Mouse (Mus musculus) liver, embryonic 14.5 days (tissue): Measurements from ENCODE around the gene Plxdc2.

Experiments used
- CTCF ChIP-seq: IDR thresholded peaks from 2 replicates; pipeline ENCODE4 v1.5.1; 2016; ENCODE audit warnings: antibody characterized with exemption, low read depth, control low read depth
- EP300 ChIP-seq: IDR thresholded peaks from 2 replicates; pipeline ENCODE4 v1.6.1; 2016; ENCODE audit warnings: antibody characterized with exemption, low read depth

DNA sequence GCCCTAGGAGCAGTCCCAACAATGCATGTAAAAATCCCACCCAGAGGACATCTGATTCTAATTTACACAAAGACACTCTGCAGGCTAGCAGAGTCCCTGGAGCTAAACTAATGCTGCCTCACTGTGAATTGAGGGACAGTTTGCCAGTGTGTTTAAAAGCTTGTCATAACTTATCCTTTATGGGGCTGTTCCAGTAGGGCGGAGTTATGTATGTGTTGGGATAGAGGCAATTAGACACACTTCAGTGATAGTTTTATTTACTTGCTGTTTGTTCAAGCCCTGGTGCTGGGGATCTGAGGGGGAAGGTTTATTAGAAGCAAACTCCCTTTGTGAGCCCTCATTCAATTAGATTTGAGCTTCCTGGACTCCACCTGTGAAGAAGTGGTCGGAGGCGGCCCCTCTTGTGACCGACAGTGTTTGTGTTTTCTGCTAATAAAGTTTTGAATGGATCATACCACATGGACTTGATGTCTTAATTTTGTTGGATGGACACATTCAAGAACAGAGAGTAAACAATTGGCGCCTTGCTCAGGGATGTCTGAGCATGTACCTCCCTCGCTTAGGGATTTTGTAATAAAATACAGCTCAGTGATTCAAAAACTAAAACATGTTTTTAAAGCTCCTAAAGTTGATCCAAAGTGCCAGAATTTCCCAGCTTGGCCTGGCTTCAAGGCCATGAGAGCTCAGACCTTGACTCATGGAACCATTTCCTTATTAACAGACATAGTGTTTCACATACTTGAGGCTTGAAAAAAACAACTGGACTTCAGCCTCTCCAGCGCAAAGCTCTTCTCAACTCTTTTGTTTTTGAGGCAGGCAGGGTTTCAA, 94.9 kb downstream of the Plxdc2 start:
- TF ChIP-seq EP300 (no peak), CTCF (no peak)
